Mouse (Mus musculus) bone marrow macrophage, adult 2 months (primary cell): ENCODE measurements around the gene Myo9a.

Source experiments
- CTCF ChIP-seq: IDR thresholded peaks from 2 replicates; pipeline ENCODE4 v1.5.1; 2012; ENCODE audit warnings: low read depth, mild to moderate bottlenecking, low read length, moderate library complexity
- POLR2A ChIP-seq: IDR thresholded peaks from 2 replicates; pipeline ENCODE4 v1.6.1; 2012; ENCODE audit warnings: mild to moderate bottlenecking, low read depth, low read length, borderline replicate concordance

GRCm38 (mm10) chr9:59751966-59752365 is 1.3 kb downstream of the Myo9a start:
- TF ChIP-seq POLR2A (no peak), CTCF (no peak)
